Mouse (Mus musculus) lung, adult 2 months (tissue): Measurements from ENCODE around the gene Rbms3. TPM values are rescaled to one million over a fixed set of nuclear protein-coding genes. Genes with fewer than 3 reads are reported as not detected.

ENCODE experiments used
- DNase-seq: peaks from one replicate; pipeline ENCODE4 v3.0.0; 2022
- H3K4me1 ChIP-seq: fragments of 200-500 bp; 2 replicates; pipeline ENCODE4 v1.6.1; 2011; ENCODE audit warnings: low read length; ENCODE audit not compliant: control insufficient read depth, insufficient read depth
- H3K4me3 ChIP-seq: fragments of 200-500 bp; replicated peaks from 2 replicates; pipeline ENCODE3; 2011; ENCODE audit warnings: low read depth, mild to moderate bottlenecking, control low read depth, low read length; ENCODE audit errors: extremely low read depth
- CTCF ChIP-seq: fragments of 200-500 bp; IDR thresholded peaks from 2 replicates; pipeline ENCODE4 v1.5.1; 2011; ENCODE audit warnings: mild to moderate bottlenecking, low read length, control low read depth; ENCODE audit not compliant: insufficient read depth
- POLR2A ChIP-seq: fragments of 200-500 bp; IDR thresholded peaks from 2 replicates; pipeline ENCODE4 v1.6.1; 2011; ENCODE audit warnings: low read depth, mild to moderate bottlenecking, control low read depth, low read length, borderline replicate concordance; ENCODE audit errors: extremely low read depth
- WGBS: fragments of 180-500 bp; shearing (Covaris S2); methylation state at CpG from one replicate; pipeline ENCODE4 v1.1.7; 2018; 5-methylcytosine and 5-hydroxymethylcytosine counted together
- polyA plus RNA-seq: library from polyadenylated mRNA; depleted of rRNA; stranded (reverse); fragments of >200 nt; gene quantifications from 2 replicates; pipeline ENCODE4 v1.2.3, GENCODE M21; 2012

Rbms3 gene
- polyA plus RNA-seq, 1 experiment = 35.8 TPM

GRCm38 (mm10) chr9:116885617-116886016, 744.1 kb downstream of the Rbms3 start:
- TF ChIP-seq CTCF (no peak), POLR2A (no peak)
- WGBS = 45% methylated on average over 5 of the region's 5 CpGs
- Histone ChIP-seq H3K4me1 (no peaks in the 10 kb centered on the region), H3K4me3 (no peak overlapping the region)
- no peak for DNase-seq

- no peak overlapping the region for H3K4me3 ChIP-seq
- no peak for DNase-seq
- 62% methylated on average over 4 of the region's 4 CpGs for WGBS
- TF ChIP-seq POLR2A (no peak), CTCF (no peak)
- peaks cover 3% of the 10 kb centered on the region; the same call in 1 of the 2 replicates for H3K4me1 ChIP-seq
These were observed 749.2 kb downstream of the Rbms3 start for GRCm38 (mm10) chr9:116880503-116880902.

GRCm38 (mm10) chr9:116879600-116880457, 749.9 kb downstream of the Rbms3 start:
- Histone ChIP-seq H3K4me3 (no peak overlapping the region), H3K4me1 (peaks cover 3% of the 10 kb centered on the region; the same call in 1 of the 2 replicates)
- TF ChIP-seq CTCF (no peak), POLR2A (no peak)
- 69% methylated on average over 10 of the region's 10 CpGs for WGBS
- no peak for DNase-seq

GRCm38 (mm10) chr9:116876786-116877185, 752.9 kb downstream of the Rbms3 start:
- WGBS = 48% methylated on average over 3 of the region's 3 CpGs
- TF ChIP-seq POLR2A = no peak
- TF ChIP-seq CTCF = no peak
- peaks cover 13% of the 10 kb centered on the region for H3K4me1 ChIP-seq
- no peak overlapping the region for H3K4me3 ChIP-seq
- DNase-seq = no peak

GRCm38 (mm10) chr9:116873976-116874320, 755.8 kb downstream of the Rbms3 start:
- 39% methylated on average over 2 of the region's 2 CpGs for WGBS
- TF ChIP-seq POLR2A (no peak), CTCF (no peak)
- Histone ChIP-seq H3K4me1 (peaks cover 13% of the 10 kb centered on the region), H3K4me3 (no peak overlapping the region)
- DNase-seq = no peak

GRCm38 (mm10) chr9:116873033-116873975, 756.4 kb downstream of the Rbms3 start:
- 37% methylated on average over 30 of the region's 30 CpGs for WGBS
- DNase-seq = peak; percentile 23
- H3K4me1 ChIP-seq = peaks cover 13% of the 10 kb centered on the region
- no peak for TF ChIP-seq POLR2A
- peak overlapping the region; percentile 46 for H3K4me3 ChIP-seq

GRCm38 (mm10) chr9:116872346-116872745, 757.4 kb downstream of the Rbms3 start:
- DNase-seq = no peak
- Histone ChIP-seq H3K4me1 (peaks cover 13% of the 10 kb centered on the region), H3K4me3 (no peak overlapping the region)
- 47% methylated on average over 6 of the region's 6 CpGs for WGBS
- no peak for TF ChIP-seq CTCF
- TF ChIP-seq POLR2A = no peak

- peaks cover 13% of the 10 kb centered on the region for H3K4me1 ChIP-seq
- no peak for DNase-seq
- no peak overlapping the region for H3K4me3 ChIP-seq
- no peak for TF ChIP-seq CTCF
- TF ChIP-seq POLR2A = no peak
- 67% methylated on average over 5 of the region's 5 CpGs for WGBS
These were observed 758.1 kb downstream of the Rbms3 start for GRCm38 (mm10) chr9:116871576-116871975.

GRCm38 (mm10) chr9:116866060-116866459, 763.7 kb downstream of the Rbms3 start:
- DNase-seq = no peak
- 89% methylated on average over 7 of the region's 7 CpGs for WGBS
- 0 out of 2 replicates have a peak, but pooled peaks cover 2% of the 10 kb centered on the region for H3K4me1 ChIP-seq
- H3K4me3 ChIP-seq = no peak overlapping the region
- TF ChIP-seq POLR2A (no peak), CTCF (no peak)
